Mouse (Mus musculus): ENCODE data around the gene Trim71. TPM values are rescaled to one million over a fixed set of nuclear protein-coding genes. Genes with fewer than 3 reads are reported as not detected.

Gene Trim71
- polyA plus RNA-seq, 1 experiment from 2014 or later, result 1.6 TPM

DNA sequence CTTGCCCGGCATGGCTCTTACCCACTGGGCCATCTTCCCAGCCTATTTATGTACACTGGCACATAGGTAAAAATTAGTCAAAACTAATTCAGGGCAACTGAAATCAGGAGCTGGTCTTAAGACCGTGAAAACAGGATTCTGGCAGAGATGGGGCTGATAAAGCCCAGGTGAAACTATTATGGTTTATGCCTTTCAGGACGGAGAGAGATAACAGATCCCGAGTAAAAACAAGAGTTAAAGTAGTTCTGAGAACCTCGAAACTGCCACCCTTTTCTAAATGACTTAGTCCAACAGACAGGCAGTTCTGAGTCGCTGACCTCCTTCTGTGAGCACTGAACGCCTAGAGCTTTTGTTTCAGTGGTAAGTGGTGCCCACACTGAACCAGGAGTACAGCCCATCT, 92.3 kb downstream of the Trim71 start:
- Histone ChIP-seq H3K4me3 (ENCODE audit: low read depth, low read length) (no peak overlapping the region), H3K36me3 (ENCODE audit: control insufficient read depth, insufficient read depth, low read length) (no peaks in the 10 kb centered on the region; the same call in 1 of the 2 replicates), H3K9ac (ENCODE audit: low read length) (no peak overlapping the region), H3K27ac (ENCODE audit: low read depth, low read length) (no peak overlapping the region), H3K27me3 (ENCODE audit: control insufficient read depth, insufficient read depth, low read length) (no peaks in the 10 kb centered on the region), H3K9me3 (ENCODE audit: control insufficient read depth, low read length) (no peaks in the 10 kb centered on the region), H3K4me2 (ENCODE audit: low read depth, low read length, severe bottlenecking) (no peak overlapping the region), H3K4me1 (replicated peaks; ENCODE audit: control insufficient read depth, insufficient read depth, low read length) (no peaks in the 10 kb centered on the region)
- WGBS, result 84% methylated on average over 7 of the region's 7 CpGs
- DNase-seq (ENCODE audit: low spot score), result no peak
- ATAC-seq (replicated peaks; ENCODE audit: low FRiP score), result no peak

DNA sequence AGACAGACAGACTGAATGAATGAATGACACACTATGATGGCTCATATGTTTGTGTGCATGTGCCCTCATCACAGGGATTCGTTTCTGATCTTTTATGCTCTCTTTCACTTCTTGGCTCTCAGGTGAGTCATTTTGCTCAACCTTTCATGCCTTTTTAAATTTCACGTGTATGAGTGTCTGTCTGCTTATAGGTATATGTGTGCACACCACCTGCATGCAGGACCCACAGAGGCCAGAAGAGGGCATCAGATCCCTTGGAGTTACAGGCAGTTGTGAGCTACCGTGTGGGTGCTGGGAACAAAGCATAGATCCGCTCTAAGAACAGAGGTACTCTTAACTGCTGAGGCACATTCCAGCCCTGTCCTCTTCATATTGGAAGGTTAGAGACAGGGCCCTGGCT, 95.5 kb downstream of the Trim71 start:
- no peak overlapping the region for H3K9ac ChIP-seq (ENCODE audit: low read length)
- H3K4me3 ChIP-seq (ENCODE audit: low read depth, low read length), result no peak overlapping the region
- H3K4me2 ChIP-seq (ENCODE audit: low read depth, low read length, severe bottlenecking), result no peak overlapping the region
- no peak for ATAC-seq (replicated peaks; ENCODE audit: low FRiP score)
- H3K4me1 ChIP-seq (replicated peaks; ENCODE audit: control insufficient read depth, insufficient read depth, low read length), result no peaks in the 10 kb centered on the region
- H3K27ac ChIP-seq (ENCODE audit: low read depth, low read length), result no peak overlapping the region
- no peaks in the 10 kb centered on the region for H3K9me3 ChIP-seq (ENCODE audit: control insufficient read depth, low read length)
- H3K36me3 ChIP-seq (ENCODE audit: control insufficient read depth, insufficient read depth, low read length), result no peaks in the 10 kb centered on the region; the same call in 1 of the 2 replicates
- no peaks in the 10 kb centered on the region for H3K27me3 ChIP-seq (ENCODE audit: control insufficient read depth, insufficient read depth, low read length)
- 93% methylated on average over 4 of the region's 4 CpGs for WGBS
- no peak for DNase-seq (ENCODE audit: low spot score)

DNA sequence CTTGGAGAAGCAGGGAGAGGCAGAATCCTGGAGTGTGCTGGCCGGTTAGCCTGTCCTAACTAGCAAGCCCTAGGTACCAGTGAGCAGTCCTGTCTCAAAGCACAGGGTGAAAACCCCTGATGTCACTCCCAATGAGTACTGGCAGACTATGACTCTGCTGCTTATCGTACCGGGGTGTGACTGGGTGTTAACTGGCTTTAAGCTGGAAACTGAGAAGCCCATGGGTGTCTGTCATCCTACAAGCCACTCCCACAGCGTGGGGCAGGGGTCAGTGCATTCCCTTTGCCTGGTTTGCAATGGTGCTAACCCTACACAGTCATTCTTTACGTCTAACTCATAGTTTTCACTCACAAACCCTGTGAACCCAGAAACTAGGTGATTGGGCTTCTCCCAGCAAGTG, 96.0 kb downstream of the Trim71 start:
- H3K36me3 ChIP-seq (ENCODE audit: control insufficient read depth, insufficient read depth, low read length), result no peaks in the 10 kb centered on the region; the same call in 1 of the 2 replicates
- no peaks in the 10 kb centered on the region for H3K9me3 ChIP-seq (ENCODE audit: control insufficient read depth, low read length)
- ATAC-seq (replicated peaks; ENCODE audit: low FRiP score) (no peak), DNase-seq (ENCODE audit: low spot score) (no peak)
- no peak overlapping the region for H3K27ac ChIP-seq (ENCODE audit: low read depth, low read length)
- no peak overlapping the region for H3K4me3 ChIP-seq (ENCODE audit: low read depth, low read length)
- 87% methylated on average over 5 of the region's 5 CpGs for WGBS
- no peaks in the 10 kb centered on the region for H3K27me3 ChIP-seq (ENCODE audit: control insufficient read depth, insufficient read depth, low read length)
- no peak overlapping the region for H3K9ac ChIP-seq (ENCODE audit: low read length)
- H3K4me2 ChIP-seq (ENCODE audit: low read depth, low read length, severe bottlenecking), result no peak overlapping the region
- H3K4me1 ChIP-seq (replicated peaks; ENCODE audit: control insufficient read depth, insufficient read depth, low read length), result no peaks in the 10 kb centered on the region

DNA sequence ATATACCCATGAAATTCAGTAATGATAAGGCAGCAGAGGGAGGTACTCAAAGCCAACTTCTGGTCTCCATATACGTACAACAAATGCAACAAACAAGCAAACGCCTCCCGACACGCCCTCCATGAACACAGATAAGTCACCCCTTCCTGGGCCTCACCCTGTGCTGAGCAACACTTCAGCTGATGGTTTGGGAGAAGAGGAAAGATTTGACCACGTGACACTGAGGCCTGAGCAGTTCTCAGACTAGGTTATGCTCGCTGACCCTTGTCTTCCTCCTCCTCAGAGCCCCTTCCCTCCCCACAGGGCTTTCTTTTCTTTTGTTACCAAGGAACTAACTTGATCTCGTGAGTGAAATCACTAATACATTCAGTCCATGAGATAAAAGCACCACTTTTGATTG, 97.3 kb downstream of the Trim71 start:
- Histone ChIP-seq H3K4me2 (ENCODE audit: low read depth, low read length, severe bottlenecking) (no peak overlapping the region), H3K36me3 (ENCODE audit: control insufficient read depth, insufficient read depth, low read length) (no peaks in the 10 kb centered on the region; the same call in 1 of the 2 replicates), H3K4me3 (ENCODE audit: low read depth, low read length) (no peak overlapping the region), H3K4me1 (replicated peaks; ENCODE audit: control insufficient read depth, insufficient read depth, low read length) (no peaks in the 10 kb centered on the region), H3K9ac (ENCODE audit: low read length) (no peak overlapping the region), H3K27ac (ENCODE audit: low read depth, low read length) (no peak overlapping the region), H3K27me3 (ENCODE audit: control insufficient read depth, insufficient read depth, low read length) (no peaks in the 10 kb centered on the region), H3K9me3 (ENCODE audit: control insufficient read depth, low read length) (no peaks in the 10 kb centered on the region)
- no peak for ATAC-seq (replicated peaks; ENCODE audit: low FRiP score)
- no peak for DNase-seq (ENCODE audit: low spot score)
- WGBS, result 59% methylated on average over 7 of the region's 7 CpGs

DNA sequence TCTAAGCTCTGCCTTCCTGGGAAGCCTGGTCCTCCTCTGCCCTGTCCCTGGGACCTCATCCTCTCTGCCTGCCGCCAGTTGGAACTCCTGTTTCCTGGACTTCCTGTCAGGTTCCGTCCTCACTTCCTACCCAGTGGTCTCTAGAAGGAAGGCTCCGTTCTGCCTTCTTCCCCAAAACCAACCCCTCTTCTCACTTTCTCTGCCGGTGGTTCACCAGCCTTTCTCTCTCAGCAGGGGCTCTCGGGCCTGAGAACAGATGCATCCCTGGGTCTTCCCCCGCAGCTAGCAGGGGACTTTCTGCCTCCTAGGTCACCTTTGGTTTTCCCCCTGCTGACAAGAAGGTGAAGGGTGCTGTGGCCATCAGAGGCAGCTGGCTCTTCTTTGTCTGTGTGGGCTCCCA, 98.7 kb downstream of the Trim71 start:
- Histone ChIP-seq H3K27ac (ENCODE audit: low read depth, low read length) (no peak overlapping the region), H3K4me3 (ENCODE audit: low read depth, low read length) (no peak overlapping the region), H3K36me3 (ENCODE audit: control insufficient read depth, insufficient read depth, low read length) (no peaks in the 10 kb centered on the region; the same call in 1 of the 2 replicates), H3K9ac (ENCODE audit: low read length) (no peak overlapping the region), H3K9me3 (ENCODE audit: control insufficient read depth, low read length) (no peaks in the 10 kb centered on the region), H3K4me2 (ENCODE audit: low read depth, low read length, severe bottlenecking) (no peak overlapping the region), H3K4me1 (replicated peaks; ENCODE audit: control insufficient read depth, insufficient read depth, low read length) (no peaks in the 10 kb centered on the region), H3K27me3 (ENCODE audit: control insufficient read depth, insufficient read depth, low read length) (no peaks in the 10 kb centered on the region)
- WGBS, result 81% methylated on average over 6 of the region's 6 CpGs
- no peak for DNase-seq (ENCODE audit: low spot score)
- no peak for ATAC-seq (replicated peaks; ENCODE audit: low FRiP score)

DNA sequence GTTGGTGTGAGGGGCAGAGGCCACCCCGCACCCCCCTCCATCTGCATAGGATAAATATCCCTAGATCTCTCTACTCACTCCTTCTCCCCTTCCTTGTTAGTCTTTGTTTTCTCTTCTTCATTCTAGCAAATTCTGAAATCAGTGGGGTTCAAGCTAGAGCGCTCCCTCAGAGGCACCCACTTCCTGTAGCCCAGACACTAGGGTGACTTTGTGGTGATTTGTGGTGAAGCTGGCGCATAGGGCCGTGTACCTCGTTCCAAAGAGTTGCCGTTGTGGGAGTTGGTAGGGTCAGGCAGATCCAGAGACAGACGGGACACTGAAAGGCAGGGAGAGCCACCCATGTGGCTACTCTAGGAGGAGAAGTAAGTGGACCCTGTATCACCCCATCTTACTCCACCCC, 101.6 kb downstream of the Trim71 start:
- ATAC-seq (replicated peaks; ENCODE audit: low FRiP score), result no peak
- no peak overlapping the region for H3K27ac ChIP-seq (ENCODE audit: low read depth, low read length)
- DNase-seq (ENCODE audit: low spot score), result no peak
- H3K4me1 ChIP-seq (replicated peaks; ENCODE audit: control insufficient read depth, insufficient read depth, low read length), result no peaks in the 10 kb centered on the region
- H3K36me3 ChIP-seq (ENCODE audit: control insufficient read depth, insufficient read depth, low read length), result no peaks in the 10 kb centered on the region; the same call in 1 of the 2 replicates
- H3K4me3 ChIP-seq (ENCODE audit: low read depth, low read length), result no peak overlapping the region
- no peaks in the 10 kb centered on the region for H3K27me3 ChIP-seq (ENCODE audit: control insufficient read depth, insufficient read depth, low read length)
- no peak overlapping the region for H3K4me2 ChIP-seq (ENCODE audit: low read depth, low read length, severe bottlenecking)
- H3K9me3 ChIP-seq (ENCODE audit: control insufficient read depth, low read length), result no peaks in the 10 kb centered on the region
- WGBS, result 93% methylated on average over 7 of the region's 7 CpGs
- H3K9ac ChIP-seq (ENCODE audit: low read length), result no peak overlapping the region

DNA sequence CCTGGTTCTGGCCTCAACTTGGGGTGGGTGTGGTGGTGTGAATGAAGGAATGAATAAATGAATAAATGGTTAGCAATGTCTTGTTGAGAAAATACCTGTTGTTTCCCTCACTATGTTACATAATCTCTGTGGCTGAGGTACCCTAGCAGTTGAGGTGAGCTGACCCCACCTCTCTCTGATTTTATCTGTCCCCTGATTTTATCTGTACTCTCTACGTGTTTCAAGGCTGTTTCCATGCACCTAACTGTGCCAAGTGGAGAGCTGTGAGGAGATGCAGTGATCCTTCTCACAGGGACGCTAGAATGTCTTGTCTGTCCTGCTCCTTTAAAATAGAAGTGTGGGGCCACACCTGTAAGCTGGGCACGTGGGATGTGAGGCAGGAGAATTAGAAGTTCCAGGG, 105.7 kb downstream of the Trim71 start:
- H3K27ac ChIP-seq (ENCODE audit: low read depth, low read length), result no peak overlapping the region
- DNase-seq (ENCODE audit: low spot score), result no peak
- WGBS, result 86% methylated on average over 3 of the region's 3 CpGs
- H3K4me1 ChIP-seq (replicated peaks; ENCODE audit: control insufficient read depth, insufficient read depth, low read length), result no peaks in the 10 kb centered on the region
- no peak overlapping the region for H3K4me3 ChIP-seq (ENCODE audit: low read depth, low read length)
- no peaks in the 10 kb centered on the region for H3K27me3 ChIP-seq (ENCODE audit: control insufficient read depth, insufficient read depth, low read length)
- H3K4me2 ChIP-seq (ENCODE audit: low read depth, low read length, severe bottlenecking), result no peak overlapping the region
- ATAC-seq (replicated peaks; ENCODE audit: low FRiP score), result no peak
- no peaks in the 10 kb centered on the region; the same call in 1 of the 2 replicates for H3K36me3 ChIP-seq (ENCODE audit: control insufficient read depth, insufficient read depth, low read length)
- no peak overlapping the region for H3K9ac ChIP-seq (ENCODE audit: low read length)
- H3K9me3 ChIP-seq (ENCODE audit: control insufficient read depth, low read length), result no peaks in the 10 kb centered on the region

Other genes with a start within 250 kb of the Trim71 start
- gene Bcl2a1c, start 234.2 kb downstream of the Trim71 start, polyA plus RNA-seq (2014; fragmentation: Nextera tagmentation; extraction: Ambion mirVana), result not detected in 2 replicates
- 35.6 and 44.4 TPM in 2 replicates for gene Crtap, start 173.7 kb downstream of the Trim71 start, polyA plus RNA-seq (2014; fragmentation: Nextera tagmentation; extraction: Ambion mirVana)
- gene Glb1, start 163.3 kb downstream of the Trim71 start, polyA plus RNA-seq (2014; fragmentation: Nextera tagmentation; extraction: Ambion mirVana), result 20.3 and 21.6 TPM in 2 replicates
- gene Tmppe, start 163.3 kb downstream of the Trim71 start, polyA plus RNA-seq (2014; fragmentation: Nextera tagmentation; extraction: Ambion mirVana), result 5.3 and 6.4 TPM in 2 replicates
- not detected in 2 replicates for gene Ccr4, start 59.5 kb downstream of the Trim71 start, polyA plus RNA-seq (2014; fragmentation: Nextera tagmentation; extraction: Ambion mirVana)
- gene C130032M10Rik, start 48.7 kb downstream of the Trim71 start, polyA plus RNA-seq (2014; fragmentation: Nextera tagmentation; extraction: Ambion mirVana), result not detected in 2 replicates
- gene Cnot10, start 75.8 kb upstream of the Trim71 start, polyA plus RNA-seq (2014; fragmentation: Nextera tagmentation; extraction: Ambion mirVana), result 76.0 and 78.8 TPM in 2 replicates
- gene Dync1li1, start 124.4 kb upstream of the Trim71 start, polyA plus RNA-seq (2014; fragmentation: Nextera tagmentation; extraction: Ambion mirVana), result 76.1 and 84.0 TPM in 2 replicates
- 26.9 and 27.2 TPM in 2 replicates for gene Cmtm6, start 166.7 kb upstream of the Trim71 start, polyA plus RNA-seq (2014; fragmentation: Nextera tagmentation; extraction: Ambion mirVana)
- gene Cmtm7, start 217.5 kb upstream of the Trim71 start, polyA plus RNA-seq (2014; fragmentation: Nextera tagmentation; extraction: Ambion mirVana), result 50.6 and 63.5 TPM in 2 replicates